Mouse (Mus musculus) testis, adult 2 months (tissue): ENCODE measurements around the gene Pdzrn4.

ENCODE experiments used
- CTCF ChIP-seq: fragments of 200-500 bp; IDR thresholded peaks from 2 replicates; pipeline ENCODE4 v1.5.1; 2012; ENCODE audit warnings: low read depth, mild to moderate bottlenecking, inconsistent platforms, low read length, moderate library complexity; ENCODE audit not compliant: control insufficient read depth, insufficient read depth, insufficient replicate concordance
- POLR2A ChIP-seq: fragments of 200-500 bp; IDR thresholded peaks from 2 replicates; pipeline ENCODE4 v1.6.1; 2012; ENCODE audit warnings: low read depth, mild to moderate bottlenecking, inconsistent platforms, low read length, moderate library complexity; ENCODE audit not compliant: control insufficient read depth

DNA sequence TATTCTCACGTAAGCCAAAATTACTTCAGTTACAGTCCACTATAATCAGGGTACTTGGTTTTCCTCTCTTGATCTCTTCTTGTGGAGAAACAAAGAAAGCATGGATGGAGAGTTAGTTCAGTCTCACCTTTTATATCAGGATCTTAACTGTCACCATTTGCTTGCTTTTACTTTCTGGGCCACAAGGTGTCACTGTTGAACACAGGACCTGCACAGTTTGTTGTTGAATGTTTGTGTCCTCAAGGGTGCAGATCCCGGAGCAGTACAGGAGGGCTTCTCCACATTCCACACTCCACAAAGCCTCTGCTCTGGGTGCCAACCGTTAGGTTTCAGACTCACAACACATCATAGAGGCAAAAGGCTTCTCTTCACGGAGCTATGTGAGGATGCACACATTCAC is 130.1 kb downstream of the Pdzrn4 start:
- TF ChIP-seq POLR2A (no peak), CTCF (peak; percentile 27; the same call in 1 of the 2 replicates)
